In the genomic region with DNA sequence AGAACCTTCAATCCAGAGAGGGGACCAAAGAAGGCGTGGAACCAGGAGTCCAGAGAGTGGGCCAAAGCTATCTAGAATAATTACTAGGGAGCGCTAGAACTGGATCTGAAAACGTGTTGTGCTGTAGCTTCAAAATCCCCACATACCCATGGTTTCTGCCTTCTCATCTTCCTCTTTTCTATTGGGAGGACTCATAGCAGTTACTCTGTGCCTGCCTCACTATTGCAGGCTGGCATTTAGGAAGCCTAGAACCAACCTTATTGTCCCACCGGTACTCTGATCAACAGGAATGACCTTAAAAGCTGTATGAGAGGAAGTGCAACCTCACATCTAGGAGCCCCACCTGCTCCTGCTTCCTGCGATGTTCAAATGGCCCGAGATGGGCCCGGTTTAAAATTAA, we compare ENCODE assay signal across 22 mouse cellular contexts. TPM values are rescaled to one million over a fixed set of nuclear protein-coding genes. Genes with fewer than 3 reads are reported as not detected.
"Had no signal": no experiment of that assay in that cellular context is flagged by ENCODE, and none has a peak within 500 bp of the region (broad histone marks: within the 10 kb centered on the region; RNA-seq: fewer than 3 reads in every experiment).

No protein-coding gene starts in this region.

- H3K36me3 ChIP-seq: liver, embryonic 13.5 days; midbrain, embryonic 10.5 days; midbrain, embryonic 13.5 days; neural tube, embryonic 13.5 days had no signal

- H3K4me1 ChIP-seq: liver, embryonic 13.5 days; megakaryocyte, embryonic 14.5 days; midbrain, embryonic 10.5 days; midbrain, embryonic 13.5 days; neural tube, embryonic 13.5 days had no signal

- H3K27me3 ChIP-seq: liver, embryonic 13.5 days; megakaryocyte, embryonic 14.5 days; midbrain, embryonic 13.5 days; neural tube, embryonic 13.5 days had no signal

- ATAC-seq: intestine, postnatal 0 days; midbrain, embryonic 13.5 days; midbrain, embryonic 16.5 days had no signal

- H3K4me3 ChIP-seq: liver, embryonic 13.5 days; megakaryocyte, embryonic 14.5 days; midbrain, embryonic 10.5 days; midbrain, embryonic 13.5 days; myocyte; neural tube, embryonic 13.5 days had no signal

- H3K27ac ChIP-seq: kidney, postnatal 0 days; liver, embryonic 13.5 days; midbrain, embryonic 10.5 days; midbrain, embryonic 13.5 days; neural tube, embryonic 13.5 days; stomach, postnatal 0 days had no signal

- DNase-seq: kidney, adult 2 months; kidney, postnatal 25 days; liver, embryonic 13.5 days; lung, adult 2 months; lung, postnatal 14 days; lung, postnatal 4 days; retina, postnatal 1 day; right cerebral cortex, postnatal 25 days; thymus, postnatal 25 days had no signal

RNA-seq across cellular contexts. Expression of a gene that starts 16.1 kb away (rescaled TPM):
- total RNA-seq: liver, adult 2 months had no signal
- polyA plus RNA-seq: liver, adult 2 months; liver, embryonic 16.5 days had no signal

RNA-seq across cellular contexts. Expression of a gene that starts 50.8 kb away (rescaled TPM):
- total RNA-seq: neutrophil, adult 5-6 weeks had no signal
- polyA plus RNA-seq: large intestine, adult 2 months; liver, adult 2 months had no signal
